Mouse (Mus musculus) lung, adult 2 months (tissue): ENCODE measurements around the gene Ctso.

Source experiments
- CTCF ChIP-seq: fragments of 200-500 bp; IDR thresholded peaks from 2 replicates; pipeline ENCODE4 v1.5.1; 2011; ENCODE audit warnings: mild to moderate bottlenecking, low read length, control low read depth; ENCODE audit not compliant: insufficient read depth
- POLR2A ChIP-seq: fragments of 200-500 bp; IDR thresholded peaks from 2 replicates; pipeline ENCODE4 v1.6.1; 2011; ENCODE audit warnings: low read depth, mild to moderate bottlenecking, control low read depth, low read length, borderline replicate concordance; ENCODE audit errors: extremely low read depth

DNA sequence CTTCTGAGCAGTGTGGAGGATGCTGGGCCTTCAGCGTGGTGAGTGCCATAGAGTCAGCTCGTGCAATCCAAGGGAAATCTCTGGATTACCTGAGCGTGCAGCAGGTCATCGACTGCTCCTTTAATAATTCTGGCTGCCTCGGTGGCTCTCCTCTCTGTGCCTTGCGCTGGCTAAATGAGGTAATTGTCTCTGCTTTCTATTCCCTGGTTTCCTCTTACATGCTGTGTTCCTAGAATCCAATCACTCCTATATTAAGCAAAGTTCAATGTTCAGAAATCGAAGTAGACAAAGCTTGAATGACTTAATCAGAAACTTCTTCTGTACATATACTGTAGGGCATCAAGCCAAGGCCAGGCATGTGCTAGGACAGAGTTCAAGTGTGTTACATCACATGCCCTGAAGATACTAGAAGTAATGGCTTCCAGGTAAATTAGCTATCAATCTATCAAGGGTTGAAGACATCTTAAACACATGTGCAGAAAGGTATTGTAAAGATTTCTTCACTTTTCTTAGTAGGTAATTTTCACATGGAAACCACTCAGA is 12.5 kb downstream of the Ctso start:
- TF ChIP-seq CTCF (no peak), POLR2A (no peak)
